Mouse (Mus musculus) c-Kit-positive CD71-negative TER-119-negative erythroid progenitor cells, embryonic 14.5 days (primary cell): ENCODE data around the gene Lyg2.

ENCODE experiments used
- DNase-seq: peaks from one replicate; pipeline ENCODE4 v3.0.0-alpha.2; 2013; ENCODE audit warnings: low read depth

The Lyg2 gene

DNA sequence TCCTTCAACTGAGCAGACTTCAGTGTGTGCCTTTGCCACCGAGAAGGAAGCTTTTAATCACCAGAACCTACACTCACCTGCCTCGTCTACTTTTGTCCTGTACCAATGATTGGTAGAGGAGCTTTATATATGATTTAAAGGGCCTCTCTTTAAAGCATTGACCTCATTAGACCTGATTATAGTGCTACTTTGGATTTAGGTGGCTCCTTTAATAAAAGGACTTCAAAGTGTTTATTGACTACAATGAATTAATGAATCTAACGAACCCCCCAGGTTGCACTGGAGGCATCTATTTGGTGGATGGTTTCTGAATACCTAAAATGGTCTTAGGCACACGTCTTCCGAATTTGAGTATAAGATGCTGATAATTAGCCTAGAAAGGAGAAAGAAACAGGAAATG is at the start of gene Lyg2:
Gene Lyg2 (minus strand): TSS at position 101 of the 400 bp plus-strand sequence.
- DNase-seq, result no peak

DNA sequence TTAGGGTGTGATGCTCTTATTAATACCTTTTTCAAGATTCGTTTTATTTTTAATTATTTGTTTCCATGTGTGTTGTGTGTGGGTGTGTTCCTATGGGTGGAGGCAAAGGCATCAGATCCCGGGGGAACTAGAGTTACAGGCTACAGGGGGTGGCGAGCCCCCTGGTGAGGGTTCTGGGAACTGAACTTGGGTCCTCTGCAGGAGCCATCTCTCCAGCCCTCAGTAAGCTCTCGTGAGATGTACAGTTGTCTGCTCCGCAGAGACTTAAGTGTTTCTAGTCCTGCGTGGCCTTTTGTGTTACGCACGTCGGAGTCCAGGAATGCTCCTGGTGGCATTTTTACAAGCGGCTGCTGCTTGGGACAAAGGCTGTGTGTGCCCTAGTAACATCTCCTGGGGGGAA is 49.3 kb upstream of the Lyg2 start:
- no peak for DNase-seq

- DNase-seq, result no peak
Measured at GRCm38 (mm10) chr1:37959486-37959885, 43.2 kb upstream of the Lyg2 start.

DNA sequence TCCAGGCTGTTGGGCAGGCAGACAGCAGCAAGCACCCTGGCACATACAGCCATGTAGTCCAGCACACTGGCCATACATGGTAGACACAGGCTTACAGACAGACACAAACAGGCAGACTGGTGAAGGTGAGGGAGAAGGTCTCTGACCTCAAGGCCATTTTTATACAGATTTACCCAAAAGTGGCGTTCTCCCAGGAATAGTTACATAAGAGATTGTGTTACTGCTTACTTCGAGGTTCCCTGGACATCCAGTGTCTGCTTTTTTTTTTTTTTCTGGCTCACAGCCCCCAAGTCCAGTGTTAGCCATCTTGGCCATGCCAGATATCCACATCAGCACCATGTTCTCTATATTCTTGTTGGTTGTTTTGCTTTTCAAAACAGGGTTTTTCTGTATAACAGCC is 42.2 kb upstream of the Lyg2 start:
- no peak for DNase-seq

- DNase-seq, result no peak
Measured at GRCm38 (mm10) chr1:37957659-37958058, 41.4 kb upstream of the Lyg2 start, which contains the start of gene Lyg1. TSS of gene Lyg1 (minus strand) at chr1:37957759.

DNA sequence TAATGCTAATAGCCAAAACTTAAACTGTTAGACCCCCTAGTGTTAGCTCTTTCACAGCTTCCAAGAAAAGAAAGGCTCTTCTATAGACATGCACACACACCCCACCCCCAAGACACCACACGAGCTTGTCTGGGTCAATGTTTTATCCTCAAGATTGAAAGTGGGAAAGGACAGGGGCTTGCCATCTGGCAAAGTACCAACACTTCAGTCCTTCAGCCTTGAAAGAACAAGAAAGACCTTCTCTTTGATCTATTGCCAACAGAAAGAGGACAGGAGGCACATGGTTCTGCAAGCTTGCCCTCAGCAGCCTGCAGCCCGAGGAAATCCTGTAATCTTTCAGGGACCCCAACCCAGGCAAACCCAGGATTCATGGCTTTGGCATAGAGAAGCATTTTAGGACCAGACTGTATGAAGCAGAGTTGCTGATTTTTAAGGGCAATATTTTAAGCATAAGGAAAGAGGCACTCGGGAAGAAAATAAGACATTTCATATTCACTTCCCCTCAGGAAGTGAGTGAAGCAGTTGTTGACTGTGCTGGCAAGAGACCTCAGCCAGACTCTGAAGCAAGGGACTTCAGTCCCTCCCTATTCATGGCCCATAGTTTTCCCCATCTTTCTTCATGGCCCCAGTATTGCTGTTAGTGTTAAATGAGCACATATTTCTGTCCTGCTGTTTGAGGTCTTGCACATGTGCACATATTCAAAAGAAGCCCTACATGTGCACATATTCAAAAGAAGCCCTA is 40.6 kb upstream of the Lyg2 start:
- DNase-seq, result no peak

DNA sequence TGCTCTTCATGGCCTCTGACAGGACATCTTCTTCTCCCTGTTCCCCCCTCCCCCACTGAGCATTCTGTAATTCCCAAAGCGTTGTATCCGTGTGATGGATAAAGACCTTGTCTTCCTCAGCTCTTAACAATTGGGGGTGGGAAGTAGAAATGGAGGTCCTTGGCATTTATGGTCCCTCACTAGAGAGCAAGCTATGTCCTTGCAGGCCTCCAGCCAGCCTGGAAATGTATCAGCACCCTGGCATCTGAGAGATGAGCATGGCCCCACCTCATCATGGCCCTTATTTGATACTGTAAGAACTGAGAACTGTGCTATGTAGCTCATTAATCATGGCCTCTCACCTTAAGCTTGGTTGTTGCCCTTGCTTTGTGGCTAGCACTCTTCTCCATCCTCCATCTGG is 39.0 kb upstream of the Lyg2 start:
- no peak for DNase-seq

GRCm38 (mm10) chr1:37954786-37955185 is 38.5 kb upstream of the Lyg2 start:
- DNase-seq, result no peak

DNA sequence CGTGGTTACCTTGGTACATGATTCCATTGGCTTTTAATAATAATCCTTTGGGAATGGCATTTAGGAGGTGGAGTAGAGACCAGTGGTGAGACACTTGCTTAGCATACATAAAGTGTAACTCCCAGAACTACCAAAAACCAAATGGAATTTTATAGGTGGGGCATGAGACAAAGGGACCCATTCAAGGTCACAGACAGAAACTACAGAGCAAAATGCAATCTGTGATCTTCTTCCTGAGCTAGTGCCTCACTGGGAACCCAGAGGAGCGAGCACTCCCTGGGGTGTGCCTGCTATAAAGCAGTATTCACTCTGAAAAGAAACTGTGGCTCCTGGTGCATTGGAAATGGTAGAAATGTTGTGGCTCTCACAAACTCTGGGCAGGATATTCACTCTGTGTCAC is 32.6 kb upstream of the Lyg2 start:
- no peak for DNase-seq

DNA sequence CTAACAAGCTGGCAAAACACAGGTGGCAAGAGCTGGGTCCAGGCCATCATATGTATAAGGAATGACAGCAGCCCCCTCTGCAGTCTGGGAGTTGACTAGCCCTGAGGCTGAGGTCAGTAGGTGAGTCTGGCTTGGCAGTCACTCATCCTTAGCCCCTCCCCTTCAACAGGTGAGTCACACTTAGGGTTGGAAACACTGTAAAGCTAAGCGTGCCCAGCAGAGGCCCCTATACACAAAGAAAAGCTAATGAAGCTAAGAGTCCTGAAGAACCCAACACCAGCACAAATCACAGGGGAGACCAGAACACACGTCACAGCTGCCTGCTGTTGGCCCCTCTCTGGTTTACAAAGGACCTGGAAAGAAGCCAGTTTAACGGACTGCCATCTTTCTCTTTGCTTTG is 15.5 kb upstream of the Lyg2 start:
- DNase-seq, result no peak

GRCm38 (mm10) chr1:37925971-37926370 is 9.7 kb upstream of the Lyg2 start:
- no peak for DNase-seq

DNA sequence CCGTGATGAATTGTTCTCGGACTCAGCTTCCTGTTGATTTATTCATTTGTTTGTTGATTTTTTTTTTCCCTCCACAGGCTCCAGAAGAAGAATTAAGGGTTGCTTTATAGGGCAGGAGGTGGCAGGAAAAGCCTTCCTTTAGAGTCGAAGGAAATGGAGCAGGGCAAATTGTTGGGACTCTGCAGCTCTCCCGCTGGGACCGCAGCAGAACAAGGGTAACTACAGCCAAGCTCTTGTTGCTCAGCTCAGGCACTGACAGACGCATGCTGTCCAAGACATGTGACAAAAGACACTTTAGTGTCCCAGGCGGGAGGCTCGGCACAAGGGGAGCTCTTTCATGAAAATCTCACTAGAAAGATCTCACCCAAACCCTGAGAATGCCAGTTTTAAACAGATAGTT is 6.2 kb upstream of the Lyg2 start:
- DNase-seq, result no peak

GRCm38 (mm10) chr1:37918096-37918495 is 1.8 kb upstream of the Lyg2 start:
- no peak for DNase-seq

- no peak for DNase-seq
Measured at GRCm38 (mm10) chr1:37917666-37918065, 1.4 kb upstream of the Lyg2 start.

DNA sequence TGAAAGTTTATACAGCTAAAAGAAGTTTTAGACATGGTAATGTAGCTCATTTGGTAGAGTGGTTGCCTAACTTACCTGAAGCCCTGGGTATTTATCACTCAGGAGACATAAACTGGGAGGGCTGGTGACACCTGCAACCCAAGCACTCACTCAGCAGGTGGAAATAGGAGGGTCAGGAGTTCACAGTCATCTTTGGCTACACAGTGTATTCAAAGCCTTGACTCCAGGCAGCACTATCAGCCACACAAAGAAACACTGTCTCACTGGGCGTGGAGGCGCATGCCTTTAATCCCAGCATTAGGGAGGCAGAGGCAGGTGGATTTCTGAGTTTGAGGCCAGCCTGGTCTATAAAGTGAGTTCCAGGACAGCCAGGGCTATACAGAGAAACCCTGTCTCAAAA is 3.5 kb downstream of the Lyg2 start:
- no peak for DNase-seq

- no peak for DNase-seq
Measured at GRCm38 (mm10) chr1:37903178-37903577, 13.1 kb downstream of the Lyg2 start.

DNA sequence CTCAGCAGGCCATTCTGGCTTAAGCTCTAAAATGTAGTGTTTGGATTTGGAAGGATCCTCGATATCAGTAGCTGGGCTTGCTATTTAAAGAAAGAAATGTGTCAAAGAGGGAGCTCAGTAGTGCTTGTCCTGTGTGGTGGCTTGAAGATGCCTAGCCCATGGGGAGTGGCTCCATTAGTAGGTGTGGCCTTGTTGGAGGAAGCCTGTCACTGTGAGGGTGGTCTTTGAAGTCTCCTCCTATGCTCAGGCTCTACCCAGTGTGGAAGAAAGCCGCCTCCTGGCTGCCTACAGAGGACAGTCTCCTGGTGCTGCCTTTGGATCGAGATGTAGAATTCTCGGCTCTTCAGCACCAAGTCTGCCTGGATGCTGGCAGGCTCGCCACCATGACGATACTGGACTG is 16.0 kb downstream of the Lyg2 start:
- no peak for DNase-seq

DNA sequence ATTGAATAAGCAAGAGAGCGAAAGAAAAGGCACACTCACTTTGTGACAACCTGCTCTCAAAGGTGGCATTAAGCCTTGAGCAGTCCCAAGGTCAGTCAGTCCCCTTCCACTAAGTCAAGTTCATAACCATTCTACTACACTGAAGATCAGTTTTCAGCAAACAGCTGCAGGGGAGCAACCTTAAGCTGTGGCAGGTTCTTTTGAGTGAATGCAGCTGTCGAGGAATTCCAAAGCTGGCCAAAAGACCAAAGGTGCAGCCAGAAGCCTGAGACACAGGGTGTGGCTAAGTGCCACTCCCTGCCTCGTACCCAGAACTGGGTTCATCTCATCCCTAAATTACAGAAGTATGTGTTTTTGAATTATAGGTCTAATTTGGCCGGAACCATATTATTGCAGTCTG is 16.5 kb downstream of the Lyg2 start:
- no peak for DNase-seq

GRCm38 (mm10) chr1:37894606-37895005 is 21.7 kb downstream of the Lyg2 start:
- no peak for DNase-seq

DNA sequence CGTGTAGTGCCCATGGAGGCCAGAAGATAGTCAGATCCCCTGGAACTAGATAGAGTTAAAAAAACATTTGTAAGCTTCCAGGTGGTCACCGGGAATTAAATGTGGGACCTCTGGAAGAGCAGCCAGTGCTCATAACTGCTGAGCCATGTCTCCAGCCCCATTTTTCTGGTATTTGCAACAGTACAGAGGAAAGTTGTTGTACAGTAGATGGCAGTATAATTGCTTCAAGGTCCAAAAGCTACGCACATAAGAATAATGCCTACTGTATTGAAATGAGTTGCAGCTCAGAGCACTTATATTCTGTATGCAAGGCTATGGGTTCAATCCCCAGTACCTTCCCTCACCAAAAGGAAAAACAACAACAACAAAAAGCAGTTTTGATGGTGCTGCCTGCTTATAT is 24.9 kb downstream of the Lyg2 start:
- no peak for DNase-seq

DNA sequence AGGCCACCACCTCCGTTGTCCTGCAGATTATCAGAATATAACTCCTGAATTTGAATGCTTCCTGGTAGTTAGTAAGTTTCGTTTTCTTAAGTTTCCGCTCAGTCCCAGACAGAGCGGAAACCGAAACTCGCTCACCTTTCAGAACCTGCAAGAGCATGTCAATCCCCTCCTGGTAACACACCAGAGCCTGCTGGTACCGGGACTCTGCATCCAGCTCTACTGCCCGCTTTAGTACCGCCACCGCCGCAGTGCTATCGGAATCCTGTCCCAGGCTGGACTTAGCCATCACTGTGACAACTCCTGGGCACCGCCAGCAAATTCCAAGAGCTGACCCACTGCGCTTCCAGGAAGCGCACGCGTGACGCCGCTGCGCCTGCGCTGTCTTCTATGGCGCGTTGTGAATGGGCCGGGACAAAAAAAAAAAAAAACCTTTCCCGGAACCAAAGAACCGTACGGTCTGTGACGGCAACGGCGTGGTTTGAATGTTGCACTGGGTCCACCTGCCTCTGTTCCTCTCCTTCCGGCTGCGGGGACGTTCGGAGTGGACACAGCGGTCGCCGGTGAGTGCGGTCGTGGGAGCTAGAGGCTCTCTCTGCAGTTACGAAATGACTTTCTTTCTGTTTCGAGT is 26.2 kb downstream of the Lyg2 start, which contains the start of the genes Mitd1 and Mrpl30:
Gene Mitd1 (minus strand): TSS at position 387 of the 628 bp plus-strand sequence.
Gene Mrpl30 (plus strand): TSS at position 453 of the 628 bp plus-strand sequence.
- peak; percentile 94 for DNase-seq

DNA sequence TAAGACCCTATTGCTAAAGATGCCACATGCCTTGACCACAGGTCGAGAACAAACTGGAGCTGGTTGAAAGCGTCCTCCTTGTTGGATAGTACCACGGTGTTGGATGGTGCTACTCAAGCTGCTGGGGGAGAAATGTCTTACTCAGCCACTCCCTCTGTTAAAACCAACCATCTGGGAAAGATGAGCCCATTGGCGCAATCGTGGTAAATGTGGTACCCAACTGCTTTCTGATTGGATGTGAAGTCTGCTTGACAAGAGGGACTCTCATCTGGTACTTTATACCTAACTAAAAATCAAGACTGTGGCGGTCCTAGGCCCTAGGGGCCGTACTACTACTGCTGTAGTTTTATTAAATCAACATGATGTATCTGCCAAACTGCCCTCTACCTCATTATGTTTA is 27.1 kb downstream of the Lyg2 start:
- DNase-seq, result no peak

DNA sequence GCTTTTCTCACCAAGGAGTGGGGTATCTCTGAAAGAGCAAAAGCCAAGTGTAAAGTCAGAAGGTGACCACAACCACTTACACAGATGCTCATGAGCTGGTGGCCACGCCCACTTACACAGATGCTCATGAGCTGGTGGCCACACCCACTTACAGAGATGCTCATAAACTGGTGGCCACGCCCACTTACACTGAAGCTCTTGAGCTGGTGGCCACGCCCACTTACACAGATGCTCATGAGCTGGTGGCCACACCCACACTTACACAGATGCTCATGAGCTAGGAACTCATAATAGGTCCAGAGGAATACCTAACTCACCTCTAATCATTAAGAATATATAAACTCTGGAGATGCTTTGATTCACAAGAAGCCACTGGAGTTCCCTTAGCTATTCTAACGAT is 31.8 kb downstream of the Lyg2 start:
- peak; percentile 56 for DNase-seq

DNA sequence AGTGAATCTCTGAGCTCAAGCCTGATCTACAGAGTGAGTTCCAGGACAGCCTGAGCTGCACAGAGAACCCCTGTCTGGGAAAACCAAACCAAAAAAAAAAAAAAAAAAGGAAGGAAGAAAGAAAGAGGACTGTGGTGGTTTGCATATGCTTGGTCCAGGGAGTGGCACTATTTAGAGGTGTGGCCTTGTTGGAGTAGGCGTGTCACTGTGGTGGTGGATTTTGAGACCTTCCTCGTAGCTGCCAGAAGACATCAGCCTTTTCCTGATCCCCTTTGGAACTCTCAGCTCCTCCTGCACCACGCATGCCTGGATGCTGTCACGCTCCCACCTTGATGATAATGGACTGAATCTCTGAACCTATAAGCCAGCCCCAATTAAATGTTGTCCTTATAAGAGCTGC is 32.9 kb downstream of the Lyg2 start:
- no peak for DNase-seq
